Mouse (Mus musculus) mouse trophoblast stem cell (cell line): Measurements from ENCODE around the gene Orc6.

ENCODE experiments used
- in situ Hi-C, 2 experiments: fragments of 300-500 bp; cut with MseI, MboI; formaldehyde crosslinking; loops; 2 replicates in 1 of 2; 3 replicates in 1 of 2; pipeline ENCODE4 v1.15.1; 2025

Orc6 gene

GRCm38 (mm10) chr8:85299434-85300077 lies at the start of gene Orc6, which contains the start of gene Vps35:
Orc6 (plus strand) TSS chr8:85299632.
Vps35 (minus strand) TSS chr8:85299802.
- in situ Hi-C loops, result no loop called here

GRCm38 (mm10) chr8:85286846-85287245 lies 12.6 kb upstream of the Orc6 start:
- in situ Hi-C loops, result no loop called here

- in situ Hi-C loops, result no loop called here
Observed at GRCm38 (mm10) chr8:85298600-85299433, 615 bp upstream of the Orc6 start.

GRCm38 (mm10) chr8:85301941-85302340 lies 2.5 kb downstream of the Orc6 start:
- in situ Hi-C loops, result no loop called here

GRCm38 (mm10) chr8:85302931-85303330 lies 3.5 kb downstream of the Orc6 start:
- in situ Hi-C loops, result no loop called here

GRCm38 (mm10) chr8:85303531-85303930 lies 4.1 kb downstream of the Orc6 start:
- in situ Hi-C loops, result no loop called here

- in situ Hi-C loops, result no loop called here
Observed at GRCm38 (mm10) chr8:85308564-85308963, 9.1 kb downstream of the Orc6 start.

- in situ Hi-C loops, result loop anchor here in 1 of 2 experiments (5.0 kb wide), 1 partner anchor 86 kb away; no protein-coding TSS in a partner anchor
Observed at GRCm38 (mm10) chr8:85311743-85312142, 12.3 kb downstream of the Orc6 start.

- in situ Hi-C loops, result loop anchor here in 1 of 2 experiments (5.0 kb wide), 1 partner anchor 84 kb away; no protein-coding TSS in a partner anchor
Observed at GRCm38 (mm10) chr8:85313036-85313435, 13.6 kb downstream of the Orc6 start.

GRCm38 (mm10) chr8:85318534-85318933 lies 19.1 kb downstream of the Orc6 start:
- in situ Hi-C loops, result no loop called here

- in situ Hi-C loops, result loop anchor here in 1 of 2 experiments (5.0 kb wide), 1 partner anchor 75 kb away; no protein-coding TSS in a partner anchor
Observed at GRCm38 (mm10) chr8:85321981-85322380, 22.5 kb downstream of the Orc6 start.

GRCm38 (mm10) chr8:85323084-85323483 lies 23.7 kb downstream of the Orc6 start:
- in situ Hi-C loops, result loop anchor here in 1 of 2 experiments (5.0 kb wide), 1 partner anchor 74 kb away; no protein-coding TSS in a partner anchor

GRCm38 (mm10) chr8:85327036-85327435 lies 27.6 kb downstream of the Orc6 start:
- in situ Hi-C loops, result no loop called here

GRCm38 (mm10) chr8:85329506-85329905 lies 30.1 kb downstream of the Orc6 start:
- in situ Hi-C loops, result no loop called here

- in situ Hi-C loops, result no loop called here
Observed at GRCm38 (mm10) chr8:85335105-85335504, 35.7 kb downstream of the Orc6 start.

GRCm38 (mm10) chr8:85336211-85336933 lies 36.9 kb downstream of the Orc6 start:
- in situ Hi-C loops, result no loop called here

- in situ Hi-C loops, result no loop called here
Observed at GRCm38 (mm10) chr8:85337681-85338080, 38.2 kb downstream of the Orc6 start.

GRCm38 (mm10) chr8:85339871-85340573 lies 40.6 kb downstream of the Orc6 start:
- in situ Hi-C loops, result no loop called here

- in situ Hi-C loops, result no loop called here
Observed at GRCm38 (mm10) chr8:85353287-85353686, 53.9 kb downstream of the Orc6 start.
